Mouse (Mus musculus) CH12.LX (cell line): ENCODE measurements around the gene Ano8. TPM values are rescaled to one million over a fixed set of nuclear protein-coding genes. Genes with fewer than 3 reads are reported as not detected.

ENCODE experiments used
- polyA plus RNA-seq: library from polyadenylated mRNA; unstranded; fragments of >175 nt; gene quantifications from 2 replicates; pipeline ENCODE4 v1.2.1, GENCODE M21; 2012; ENCODE audit warnings: low read depth; ENCODE audit not compliant: insufficient read length
- total RNA-seq, 2 experiments: library from RNA; depleted of rRNA; stranded (reverse); fragments of 300-350 nt in 1 of 2; fragments of >200 nt in 1 of 2; gene quantifications; 2 replicates each; pipeline ENCODE4 v1.2.3; 2012 to 2014

The Ano8 gene
- total and polyA plus RNA-seq, 3 experiments, result 1.8 to 6.7 (median 1.9) TPM

Other genes with a start within 250 kb of the Ano8 start
Only the 20 nearest of the 27 such genes appear.
- gene Use1, start 119.1 kb downstream of the Ano8 start, total RNA-seq (2012; rRNA removed), result 118 and 130 TPM in 2 replicates
- 69.6 and 78.4 TPM in 2 replicates for gene Use1, start 119.1 kb downstream of the Ano8 start, total RNA-seq (2014; rRNA removed)
- 98.7 and 111 TPM in 2 replicates for gene Use1, start 119.1 kb downstream of the Ano8 start, polyA plus RNA-seq
- gene Ocel1, start 114.7 kb downstream of the Ano8 start, total RNA-seq (2012; rRNA removed), result 7.1 and 8.9 TPM in 2 replicates
- gene Ocel1, start 114.7 kb downstream of the Ano8 start, total RNA-seq (2014; rRNA removed), result 4.4 and 4.8 TPM in 2 replicates
- 4.5 and 7.4 TPM in 2 replicates for gene Ocel1, start 114.7 kb downstream of the Ano8 start, polyA plus RNA-seq
- gene Nr2f6, start 104.0 kb downstream of the Ano8 start, total RNA-seq (2012; rRNA removed), result 25.2 and 25.3 TPM in 2 replicates
- 11.8 and 13.1 TPM in 2 replicates for gene Nr2f6, start 104.0 kb downstream of the Ano8 start, total RNA-seq (2014; rRNA removed)
- 14.2 and 15.6 TPM in 2 replicates for gene Nr2f6, start 104.0 kb downstream of the Ano8 start, polyA plus RNA-seq
- gene Ushbp1, start 90.2 kb downstream of the Ano8 start, total RNA-seq (2012; rRNA removed), result not detected in 2 replicates
- not detected in 2 replicates for gene Ushbp1, start 90.2 kb downstream of the Ano8 start, total RNA-seq (2014; rRNA removed)
- not detected in 2 replicates for gene Ushbp1, start 90.2 kb downstream of the Ano8 start, polyA plus RNA-seq
- 66.0 and 67.3 TPM in 2 replicates for gene Babam1, start 89.1 kb downstream of the Ano8 start, total RNA-seq (2012; rRNA removed)
- 47.6 and 56.7 TPM in 2 replicates for gene Babam1, start 89.1 kb downstream of the Ano8 start, total RNA-seq (2014; rRNA removed)
- gene Babam1, start 89.1 kb downstream of the Ano8 start, polyA plus RNA-seq, result 132 and 137 TPM in 2 replicates
- gene Ankle1, start 80.0 kb downstream of the Ano8 start, total RNA-seq (2012; rRNA removed), result 17.9 and 24.7 TPM in 2 replicates
- gene Ankle1, start 80.0 kb downstream of the Ano8 start, total RNA-seq (2014; rRNA removed), result 9.0 and 9.4 TPM in 2 replicates
- 17.4 and 17.6 TPM in 2 replicates for gene Ankle1, start 80.0 kb downstream of the Ano8 start, polyA plus RNA-seq
- 28.2 and 33.2 TPM in 2 replicates for gene Abhd8, start 22.3 kb downstream of the Ano8 start, total RNA-seq (2012; rRNA removed)
- 8.5 and 8.9 TPM in 2 replicates for gene Abhd8, start 22.3 kb downstream of the Ano8 start, total RNA-seq (2014; rRNA removed)
- gene Abhd8, start 22.3 kb downstream of the Ano8 start, polyA plus RNA-seq, result 5.2 and 6.0 TPM in 2 replicates
- gene Mrpl34, start 21.0 kb downstream of the Ano8 start, total RNA-seq (2012; rRNA removed), result 150 and 180 TPM in 2 replicates
- 80.1 and 94.4 TPM in 2 replicates for gene Mrpl34, start 21.0 kb downstream of the Ano8 start, total RNA-seq (2014; rRNA removed)
- gene Mrpl34, start 21.0 kb downstream of the Ano8 start, polyA plus RNA-seq, result 123 and 133 TPM in 2 replicates
- 59.3 and 62.8 TPM in 2 replicates for gene Dda1, start 16.8 kb downstream of the Ano8 start, total RNA-seq (2012; rRNA removed)
- gene Dda1, start 16.8 kb downstream of the Ano8 start, total RNA-seq (2014; rRNA removed), result 49.8 and 57.4 TPM in 2 replicates
- gene Dda1, start 16.8 kb downstream of the Ano8 start, polyA plus RNA-seq, result 65.8 and 78.1 TPM in 2 replicates
- gene Gtpbp3, start 2.1 kb upstream of the Ano8 start, total RNA-seq (2012; rRNA removed), result 26.7 and 29.0 TPM in 2 replicates
- gene Gtpbp3, start 2.1 kb upstream of the Ano8 start, total RNA-seq (2014; rRNA removed), result 19.5 and 20.7 TPM in 2 replicates
- gene Gtpbp3, start 2.1 kb upstream of the Ano8 start, polyA plus RNA-seq, result 17.4 and 21.6 TPM in 2 replicates
- gene Plvap, start 25.8 kb upstream of the Ano8 start, total RNA-seq (2012; rRNA removed), result 0.04 TPM in 1 of 2 replicates, not detected in the other
- gene Plvap, start 25.8 kb upstream of the Ano8 start, total RNA-seq (2014; rRNA removed), result not detected in 2 replicates
- gene Plvap, start 25.8 kb upstream of the Ano8 start, polyA plus RNA-seq, result 0.27 and 0.37 TPM in 2 replicates
- gene Ccdc194, start 39.7 kb upstream of the Ano8 start, total RNA-seq (2012; rRNA removed), result not detected in 2 replicates
- gene Ccdc194, start 39.7 kb upstream of the Ano8 start, total RNA-seq (2014; rRNA removed), result not detected in 2 replicates
- gene Ccdc194, start 39.7 kb upstream of the Ano8 start, polyA plus RNA-seq, result not detected in 2 replicates
- 404 and 424 TPM in 2 replicates for gene Bst2, start 51.5 kb upstream of the Ano8 start, total RNA-seq (2012; rRNA removed)
- gene Bst2, start 51.5 kb upstream of the Ano8 start, total RNA-seq (2014; rRNA removed), result 304 and 321 TPM in 2 replicates
- gene Bst2, start 51.5 kb upstream of the Ano8 start, polyA plus RNA-seq, result 214 and 243 TPM in 2 replicates
- gene Mvb12a, start 57.0 kb upstream of the Ano8 start, total RNA-seq (2012; rRNA removed), result 113 and 128 TPM in 2 replicates
- 149 and 157 TPM in 2 replicates for gene Mvb12a, start 57.0 kb upstream of the Ano8 start, total RNA-seq (2014; rRNA removed)
- gene Mvb12a, start 57.0 kb upstream of the Ano8 start, polyA plus RNA-seq, result 80.5 and 82.1 TPM in 2 replicates
- 0.21 and 0.51 TPM in 2 replicates for gene Tmem221, start 72.9 kb upstream of the Ano8 start, total RNA-seq (2012; rRNA removed)
- gene Tmem221, start 72.9 kb upstream of the Ano8 start, total RNA-seq (2014; rRNA removed), result not detected in 2 replicates
- gene Tmem221, start 72.9 kb upstream of the Ano8 start, polyA plus RNA-seq, result not detected in 2 replicates
- 0.04 TPM in 1 of 2 replicates, not detected in the other for gene Nxnl1, start 80.6 kb upstream of the Ano8 start, total RNA-seq (2012; rRNA removed)
- gene Nxnl1, start 80.6 kb upstream of the Ano8 start, total RNA-seq (2014; rRNA removed), result not detected in 2 replicates
- gene Nxnl1, start 80.6 kb upstream of the Ano8 start, polyA plus RNA-seq, result 0.08 TPM in 1 of 2 replicates, not detected in the other
- gene Slc27a1, start 82.9 kb upstream of the Ano8 start, total RNA-seq (2012; rRNA removed), result 2.7 and 4.0 TPM in 2 replicates
- gene Slc27a1, start 82.9 kb upstream of the Ano8 start, total RNA-seq (2014; rRNA removed), result 1.8 and 2.3 TPM in 2 replicates
- 2.3 and 2.4 TPM in 2 replicates for gene Slc27a1, start 82.9 kb upstream of the Ano8 start, polyA plus RNA-seq
- gene Pgls, start 106.2 kb upstream of the Ano8 start, total RNA-seq (2012; rRNA removed), result 183 and 215 TPM in 2 replicates
- gene Pgls, start 106.2 kb upstream of the Ano8 start, total RNA-seq (2014; rRNA removed), result 94.2 and 118 TPM in 2 replicates
- gene Pgls, start 106.2 kb upstream of the Ano8 start, polyA plus RNA-seq, result 72.5 and 74.9 TPM in 2 replicates
- gene Fam129c, start 111.7 kb upstream of the Ano8 start, total RNA-seq (2012; rRNA removed), result 95.2 and 136 TPM in 2 replicates
- 86.3 and 89.2 TPM in 2 replicates for gene Fam129c, start 111.7 kb upstream of the Ano8 start, total RNA-seq (2014; rRNA removed)
- gene Fam129c, start 111.7 kb upstream of the Ano8 start, polyA plus RNA-seq, result 92.8 and 98.6 TPM in 2 replicates
- 85.3 and 92.0 TPM in 2 replicates for gene Colgalt1, start 125.0 kb upstream of the Ano8 start, total RNA-seq (2012; rRNA removed)
- gene Colgalt1, start 125.0 kb upstream of the Ano8 start, total RNA-seq (2014; rRNA removed), result 68.7 and 72.0 TPM in 2 replicates
- 72.0 and 73.7 TPM in 2 replicates for gene Colgalt1, start 125.0 kb upstream of the Ano8 start, polyA plus RNA-seq